Mouse (Mus musculus) adrenal gland (tissue): Measurements from ENCODE around the gene Lrr1.

Experiments
- intact Hi-C: fragments of 180-260 bp; cut with DNase I; formaldehyde crosslinking; loops from one replicate; pipeline ENCODE4 v1.15.1; 2025

Lrr1 gene

GRCm38 (mm10) chr12:69197378-69198163 is 29.0 kb downstream of the Lrr1 start:
- intact Hi-C loops = loop anchor here (5.0 kb wide), 1 partner anchor 110 kb away; no protein-coding TSS in a partner anchor

GRCm38 (mm10) chr12:69198164-69198535 is 29.5 kb downstream of the Lrr1 start, which contains the start of gene Dnaaf2:
Gene Dnaaf2, minus strand, starts transcription at chr12:69198429.
- intact Hi-C loops = loop anchor here (5.0 kb wide), 1 partner anchor 109 kb away; no protein-coding TSS in a partner anchor

- intact Hi-C loops = loop anchor here (5.0 kb wide), 1 partner anchor 108 kb away; no protein-coding TSS in a partner anchor
These were observed 30.4 kb downstream of the Lrr1 start for GRCm38 (mm10) chr12:69198985-69199384.

GRCm38 (mm10) chr12:69204052-69204833 is 35.6 kb downstream of the Lrr1 start, which contains the start of gene Gm49384:
Gene Gm49384, minus strand, starts transcription at chr12:69204267.
- intact Hi-C loops = loop anchor here (10.0 kb wide), 1 partner anchor 371 kb away; no protein-coding TSS in a partner anchor

- intact Hi-C loops = loop anchor here (10.0 kb wide), 1 partner anchor 367 kb away; no protein-coding TSS in a partner anchor
These were observed 38.8 kb downstream of the Lrr1 start for GRCm38 (mm10) chr12:69207396-69207795.

- intact Hi-C loops = loop anchor here (10.0 kb wide), 1 partner anchor 367 kb away; no protein-coding TSS in a partner anchor
These were observed 39.3 kb downstream of the Lrr1 start for GRCm38 (mm10) chr12:69207926-69208325.

GRCm38 (mm10) chr12:69208520-69208919 is 39.9 kb downstream of the Lrr1 start:
- intact Hi-C loops = loop anchor here (10.0 kb wide), 1 partner anchor 366 kb away; no protein-coding TSS in a partner anchor

- intact Hi-C loops = no loop called here
These were observed 41.7 kb downstream of the Lrr1 start for GRCm38 (mm10) chr12:69210056-69210979.

GRCm38 (mm10) chr12:69211057-69211456 is 42.4 kb downstream of the Lrr1 start:
- intact Hi-C loops = no loop called here

GRCm38 (mm10) chr12:69213186-69213777 is 44.7 kb downstream of the Lrr1 start:
- intact Hi-C loops = no loop called here

GRCm38 (mm10) chr12:69214393-69214792 is 45.8 kb downstream of the Lrr1 start:
- intact Hi-C loops = no loop called here

- intact Hi-C loops = no loop called here
These were observed 46.6 kb downstream of the Lrr1 start for GRCm38 (mm10) chr12:69215000-69215785.

GRCm38 (mm10) chr12:69216587-69216986 is 48.0 kb downstream of the Lrr1 start:
- intact Hi-C loops = no loop called here

- intact Hi-C loops = no loop called here
These were observed 52.1 kb downstream of the Lrr1 start for GRCm38 (mm10) chr12:69220613-69221277.

- intact Hi-C loops = no loop called here
These were observed 59.3 kb downstream of the Lrr1 start, which contains the start of gene Pole2 for GRCm38 (mm10) chr12:69227776-69228466. Gene Pole2, minus strand, starts transcription at chr12:69228195.
